Mouse (Mus musculus): ENCODE results near the gene Kcna1.

The Kcna1 gene

DNA sequence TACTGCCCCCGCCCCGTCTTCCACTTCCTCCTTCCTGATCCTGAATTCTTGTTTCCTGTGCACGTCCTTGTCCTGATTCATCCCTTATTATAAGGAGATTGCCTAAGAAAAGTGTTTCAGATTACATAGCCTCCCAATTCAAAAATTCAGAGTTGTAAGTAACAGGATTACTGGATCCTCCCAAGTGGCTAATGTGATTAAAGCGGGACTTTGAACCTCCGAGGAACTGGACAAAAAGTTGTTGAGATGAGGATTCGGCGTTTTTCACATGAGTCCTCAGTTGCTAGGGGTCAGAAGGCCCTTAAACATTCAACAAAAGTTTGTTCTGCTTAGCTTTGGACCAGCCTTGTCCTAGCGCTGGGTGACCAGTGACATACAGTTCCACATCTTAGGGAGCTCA is at the start of gene Kcna1:
TSS of gene Kcna1 (minus strand) at position 4 of the 400 bp plus-strand sequence.
- 32% methylated on average over 8 of the region's 8 CpGs for WGBS

DNA sequence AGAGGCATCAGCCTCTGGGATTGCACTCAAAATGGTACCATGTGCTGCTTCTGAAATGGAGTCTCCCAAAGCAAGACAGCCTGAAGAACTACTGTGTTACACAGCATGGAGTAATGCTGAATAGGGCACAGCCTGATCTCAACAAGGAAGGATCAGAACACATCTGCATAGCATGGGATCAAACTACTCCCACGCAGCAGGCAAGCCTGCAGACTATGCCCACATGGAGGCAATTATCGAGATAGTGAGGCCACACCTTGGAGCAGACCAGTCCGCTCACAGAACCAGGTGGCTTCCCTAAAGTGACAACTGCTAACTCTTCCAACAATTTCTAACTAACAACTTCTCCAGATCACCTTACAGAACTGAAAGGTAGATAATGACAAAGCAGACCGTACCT is 40.9 kb upstream of the Kcna1 start:
- 82% methylated on average over 4 of the region's 4 CpGs for WGBS

DNA sequence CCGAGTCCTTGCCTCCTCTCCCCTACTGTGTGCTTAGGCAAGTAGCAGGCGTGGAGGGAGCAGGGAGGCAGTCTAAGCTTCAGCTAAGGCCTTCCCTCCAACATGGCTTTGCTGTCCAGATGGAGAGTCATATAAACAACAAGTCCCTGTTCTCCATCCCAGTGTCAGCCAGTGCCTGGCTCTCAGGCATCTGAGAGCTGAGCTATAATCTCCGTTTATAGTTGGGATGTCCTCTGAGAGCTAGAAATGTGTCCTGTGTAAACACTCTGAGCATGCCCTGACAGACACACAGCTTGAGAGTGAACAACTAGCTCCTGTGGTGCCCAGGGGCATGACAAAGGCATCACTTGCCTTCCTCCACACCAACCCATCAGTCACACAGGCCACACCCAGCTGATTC is 39.0 kb upstream of the Kcna1 start:
- whole genome bisulfite sequencing, result 67% methylated on average over 3 of the region's 3 CpGs

DNA sequence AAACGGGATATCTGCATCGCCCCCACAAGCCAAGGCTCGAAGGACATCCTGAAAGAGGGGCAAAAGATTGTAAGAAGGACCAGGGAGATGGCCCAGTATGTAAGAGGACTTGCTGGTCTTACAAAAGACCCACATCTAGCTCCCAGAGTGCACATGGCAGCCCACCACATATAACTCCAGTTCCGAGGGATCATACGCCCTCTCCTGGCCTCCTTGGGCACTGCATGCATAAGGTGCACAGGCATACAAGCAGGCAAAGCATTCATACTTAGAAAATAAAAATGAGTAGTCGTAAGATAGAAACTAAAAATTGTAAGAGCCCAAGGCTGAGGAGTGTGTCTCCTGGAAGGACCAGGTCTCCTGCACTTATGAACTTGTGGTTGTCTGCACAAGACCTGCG is 32.8 kb upstream of the Kcna1 start:
- WGBS, result 73% methylated on average over 7 of the region's 7 CpGs

DNA sequence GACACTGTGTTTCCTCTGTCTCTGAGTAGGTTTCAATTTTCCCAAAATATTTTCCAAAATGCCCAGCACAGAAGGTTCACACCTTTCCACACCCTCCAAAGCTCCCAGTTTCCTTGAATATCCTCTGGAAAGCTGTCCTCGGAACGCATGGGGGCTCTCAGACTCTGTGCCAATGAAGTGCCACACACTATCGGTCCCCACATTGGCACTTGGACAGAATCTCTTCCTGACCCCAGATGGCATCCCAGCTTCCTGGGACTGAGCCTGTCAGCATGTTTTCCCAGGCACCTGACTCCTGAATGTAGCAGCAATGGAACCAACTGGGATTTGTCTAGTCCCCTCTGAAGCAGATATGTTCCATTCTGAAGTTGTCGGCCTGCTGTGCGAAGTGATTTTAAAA is 20.8 kb upstream of the Kcna1 start:
- 71% methylated on average over 5 of the region's 5 CpGs for whole genome bisulfite sequencing

DNA sequence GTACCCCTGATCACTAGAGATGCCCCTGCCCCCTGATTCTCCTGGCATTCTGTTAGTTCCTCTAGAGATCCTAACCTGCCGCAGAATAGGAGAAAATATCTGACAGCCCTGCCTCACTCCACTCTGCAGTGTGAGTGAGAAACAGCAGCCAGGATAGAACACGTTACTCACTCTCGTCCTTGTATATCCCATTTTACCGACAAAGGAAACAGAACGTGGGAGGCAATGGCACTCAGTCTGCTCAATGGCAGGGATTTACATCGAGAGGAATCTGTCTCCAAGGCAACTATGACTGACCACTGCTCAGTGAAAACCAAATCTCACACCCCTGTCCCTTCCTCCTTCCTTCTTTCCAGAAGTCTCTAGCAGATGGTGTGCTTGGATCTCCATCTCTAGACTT is 19.9 kb upstream of the Kcna1 start:
- WGBS, result 29% methylated on average over 6 of the region's 6 CpGs

DNA sequence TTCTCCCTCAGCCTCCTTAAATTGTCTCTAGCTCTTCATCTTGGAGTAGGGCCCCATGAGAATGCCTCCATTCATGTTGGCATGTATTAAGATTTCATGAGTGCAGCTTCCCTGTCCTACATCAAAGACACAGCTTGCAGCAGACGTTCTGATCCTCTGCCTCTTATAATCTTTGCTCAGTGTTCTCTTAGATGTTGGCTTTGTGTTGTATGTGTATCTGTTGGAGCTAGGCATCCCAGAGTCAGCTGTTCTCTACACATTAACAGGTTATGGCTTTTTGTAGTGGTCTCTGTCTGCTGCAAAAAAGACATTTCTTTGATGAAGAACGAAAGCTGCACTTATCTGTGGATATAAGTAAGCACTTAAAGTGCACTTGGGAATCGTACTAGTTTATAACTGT is 18.4 kb upstream of the Kcna1 start:
- 57% methylated on average over 3 of the region's 3 CpGs for WGBS

DNA sequence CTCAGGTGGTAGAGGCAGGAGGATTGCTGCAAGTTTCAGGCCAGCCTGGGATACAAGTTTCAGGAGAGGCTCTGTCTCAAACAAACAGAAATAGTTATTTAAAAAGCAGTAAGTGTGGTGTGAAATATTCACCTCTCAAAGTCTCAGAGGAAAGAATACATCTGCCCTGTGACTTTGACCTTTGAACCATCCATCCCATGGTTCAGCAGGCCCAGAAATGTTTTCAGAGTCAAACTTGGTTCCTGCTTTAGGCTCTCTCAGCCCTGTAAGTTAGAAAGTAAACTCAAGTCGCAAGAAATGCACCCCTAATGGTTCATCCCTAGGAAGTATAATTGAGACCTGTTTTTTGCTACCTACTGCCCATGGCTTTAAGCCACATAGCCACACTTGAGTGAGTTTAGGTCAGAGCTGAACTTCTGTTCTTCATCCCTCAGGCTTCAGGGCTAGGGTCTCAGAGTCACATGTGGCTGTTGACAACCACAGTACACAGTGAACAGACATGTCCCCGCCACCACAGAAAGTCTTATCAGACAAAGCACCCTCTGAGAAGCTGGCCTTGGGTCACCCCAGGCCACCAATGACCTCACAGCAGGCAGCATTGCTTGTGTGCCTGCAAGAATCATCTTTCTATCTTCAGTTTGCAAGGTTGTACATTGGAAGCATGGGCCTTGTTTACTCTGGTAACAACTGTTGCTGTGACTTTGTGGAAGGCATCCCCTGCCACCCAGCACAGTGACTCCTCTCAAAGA is 11.6 kb upstream of the Kcna1 start:
- WGBS, result 67% methylated on average over 2 of the region's 2 CpGs

DNA sequence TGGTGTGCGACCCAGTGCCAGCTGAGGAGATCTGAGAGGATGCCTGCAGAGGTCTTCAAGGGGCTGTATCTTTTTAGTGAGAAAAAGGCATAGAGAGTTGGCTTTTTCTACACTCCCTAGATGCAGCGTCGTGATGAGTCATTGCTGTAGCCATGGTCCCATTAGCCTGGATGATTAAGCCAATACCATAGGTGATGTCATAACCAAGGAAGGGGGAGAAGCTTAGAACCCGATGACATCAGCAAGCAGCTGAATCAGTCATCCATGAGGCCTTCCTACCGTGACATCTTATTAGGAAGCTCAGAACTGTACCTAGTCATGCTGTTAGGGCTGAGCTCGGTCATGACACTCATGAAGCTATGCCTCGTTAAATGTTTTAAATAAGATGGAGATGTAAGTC is 7.4 kb upstream of the Kcna1 start:
- WGBS, result 81% methylated on average over 7 of the region's 7 CpGs

DNA sequence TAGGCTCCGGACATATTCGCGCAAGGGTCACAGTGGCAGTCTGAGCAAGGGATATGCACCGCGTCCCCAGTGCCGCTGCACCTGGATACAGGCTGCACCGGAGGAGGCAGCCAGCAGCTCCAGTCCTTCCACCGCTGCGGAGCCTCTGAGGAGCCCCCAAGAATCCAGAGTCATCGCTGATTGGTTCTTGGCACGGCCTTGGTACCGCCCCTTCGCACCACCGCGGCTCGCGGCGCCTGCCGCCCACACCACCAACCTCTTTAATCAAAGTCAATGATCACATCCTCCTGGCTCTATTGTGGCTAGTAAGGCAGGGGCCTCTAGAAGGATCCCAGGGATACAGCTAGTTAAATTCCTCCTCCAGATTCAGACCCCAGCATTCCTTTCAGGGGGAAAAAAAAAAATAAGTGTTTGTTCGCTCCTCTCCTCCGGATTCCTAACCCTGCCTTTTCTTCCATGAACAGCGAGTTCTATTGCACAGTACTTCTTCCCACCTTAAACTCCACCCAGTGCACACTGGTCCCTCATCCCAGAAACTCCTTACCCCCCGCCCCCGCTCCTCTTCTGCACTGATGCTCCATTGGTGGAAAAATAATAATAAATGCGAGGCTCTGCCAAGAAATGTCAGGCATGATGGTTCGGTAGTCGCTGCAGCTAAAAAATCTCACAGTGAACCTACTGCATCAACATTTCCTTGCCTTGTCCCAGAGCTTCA is 383 bp downstream of the Kcna1 start:
- WGBS, result 1% methylated on average over 27 of the region's 27 CpGs

DNA sequence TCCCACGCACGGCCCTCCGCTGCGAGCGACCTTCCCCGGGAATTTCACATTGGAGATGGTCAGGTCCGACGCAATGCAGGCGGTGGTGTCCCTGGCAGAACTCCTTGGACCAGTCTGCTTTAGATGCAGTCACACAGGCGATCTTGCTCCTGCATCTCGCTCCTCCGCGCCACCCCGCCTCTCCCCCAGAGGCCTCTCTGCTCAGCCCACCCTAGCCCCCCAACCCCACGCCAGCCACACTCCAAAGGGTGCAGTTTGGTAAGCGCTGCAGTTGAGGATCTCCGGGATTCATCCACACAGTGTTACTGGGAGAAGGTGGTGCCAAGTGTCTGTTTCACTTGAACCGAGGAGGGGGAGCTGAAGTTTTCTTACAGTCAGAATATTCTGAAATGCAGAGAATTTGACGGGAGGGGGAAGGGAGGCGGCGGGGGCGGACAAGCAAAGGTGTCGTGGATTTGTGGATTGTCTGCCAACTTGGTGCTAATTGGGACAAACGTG is 1.1 kb downstream of the Kcna1 start:
- WGBS, result 1% methylated on average over 24 of the region's 24 CpGs

DNA sequence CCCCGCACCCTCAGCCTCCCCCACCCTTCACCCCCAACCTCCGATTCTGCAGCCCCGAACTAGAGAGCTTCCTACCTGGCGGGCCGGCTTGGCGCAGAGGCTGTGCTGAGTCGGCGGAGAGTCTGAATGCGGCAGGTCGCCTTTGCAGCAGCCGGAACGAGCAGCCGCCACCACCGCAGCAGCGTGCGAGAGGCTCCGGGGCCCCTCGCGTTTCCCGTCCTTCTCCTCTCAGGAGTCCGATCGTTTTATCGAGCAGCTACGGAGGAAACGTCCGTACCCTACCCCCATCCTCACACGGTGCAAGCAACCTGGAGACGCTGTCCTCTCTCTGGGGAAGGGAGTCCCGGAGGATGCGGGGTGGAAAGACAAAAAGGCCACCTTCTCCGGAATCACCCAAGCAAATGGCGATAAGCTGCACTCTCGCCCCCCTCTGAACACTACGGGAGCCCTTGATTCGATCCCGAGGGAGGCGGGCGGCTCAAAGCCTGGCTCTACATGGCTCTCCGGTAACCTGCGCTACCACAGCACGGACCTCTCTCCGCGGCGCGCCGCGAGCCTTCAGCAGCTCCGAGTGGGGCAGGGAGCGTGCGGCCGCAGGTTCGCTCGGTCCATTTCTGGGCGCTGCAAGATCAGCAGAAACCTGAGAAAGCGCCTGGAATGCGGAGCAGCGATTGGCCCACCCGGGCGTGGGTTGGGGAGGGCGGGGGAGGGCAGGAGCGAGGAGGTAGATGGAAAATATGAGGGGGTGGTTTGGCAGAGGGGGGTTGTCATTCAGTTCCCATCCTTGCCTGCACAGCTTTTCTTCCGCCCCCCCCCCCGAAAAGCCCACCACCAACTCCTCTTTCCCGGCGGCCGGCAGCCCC is 1.8 kb downstream of the Kcna1 start:
- under 1% methylated on average over 66 of the region's 66 CpGs for WGBS

DNA sequence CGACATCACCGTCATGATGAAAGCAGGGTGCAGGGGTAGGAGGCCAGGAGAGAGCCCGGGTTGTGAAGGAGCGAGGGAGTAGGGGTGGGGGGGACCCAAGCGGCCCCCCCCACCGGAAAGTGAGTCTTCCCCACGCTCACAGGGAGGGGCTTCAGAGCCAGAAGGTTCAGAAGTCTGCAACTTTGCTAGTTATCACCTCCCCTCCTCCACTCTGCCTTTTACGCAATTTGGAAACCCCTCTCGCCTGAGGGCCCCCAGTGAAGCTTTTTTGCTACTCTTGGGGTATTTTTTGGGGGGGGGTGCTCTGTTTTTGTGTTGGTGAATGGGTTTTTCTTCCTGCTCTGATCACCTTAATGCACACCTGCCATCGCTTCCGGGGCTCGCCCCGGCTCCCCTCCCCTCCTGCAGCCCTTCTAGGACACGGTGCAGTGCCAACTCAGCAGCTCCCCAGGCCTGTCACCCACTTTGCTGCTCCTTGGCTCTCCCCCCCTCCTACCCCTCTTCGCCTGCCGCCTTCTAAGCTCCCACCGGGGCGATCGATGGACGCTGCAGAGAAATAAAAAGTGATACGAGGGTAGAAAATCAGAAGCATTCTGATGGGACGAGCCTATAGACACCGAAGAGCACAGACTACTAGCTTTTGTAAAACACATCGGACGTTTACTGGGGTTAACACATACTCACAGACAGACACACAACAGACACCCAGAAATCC is 2.7 kb downstream of the Kcna1 start:
- WGBS, result under 1% methylated on average over 25 of the region's 25 CpGs

DNA sequence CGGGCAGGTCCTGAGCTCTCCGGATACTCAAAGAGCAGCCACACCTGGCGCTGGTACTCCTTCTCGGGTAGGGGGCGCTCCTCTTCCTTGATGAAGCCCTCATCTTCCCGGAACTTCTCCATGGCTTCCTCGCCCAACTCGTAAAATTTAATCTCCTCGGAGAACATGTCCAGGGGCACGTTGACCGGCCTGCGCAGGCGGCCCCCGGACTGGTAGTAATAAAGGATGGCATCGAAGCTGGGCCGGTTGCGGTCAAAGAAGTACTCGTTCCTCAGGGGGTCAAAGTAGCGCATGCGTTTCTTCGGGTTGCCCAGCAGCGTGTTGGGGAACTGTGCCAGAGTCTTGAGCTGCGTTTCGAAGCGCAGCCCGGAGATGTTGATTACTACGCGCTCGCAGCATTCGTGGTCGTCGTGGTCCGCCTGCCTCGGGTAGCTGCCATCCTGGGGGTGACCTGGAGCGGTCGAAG is 3.3 kb downstream of the Kcna1 start:
- WGBS, result 2% methylated on average over 36 of the region's 36 CpGs

DNA sequence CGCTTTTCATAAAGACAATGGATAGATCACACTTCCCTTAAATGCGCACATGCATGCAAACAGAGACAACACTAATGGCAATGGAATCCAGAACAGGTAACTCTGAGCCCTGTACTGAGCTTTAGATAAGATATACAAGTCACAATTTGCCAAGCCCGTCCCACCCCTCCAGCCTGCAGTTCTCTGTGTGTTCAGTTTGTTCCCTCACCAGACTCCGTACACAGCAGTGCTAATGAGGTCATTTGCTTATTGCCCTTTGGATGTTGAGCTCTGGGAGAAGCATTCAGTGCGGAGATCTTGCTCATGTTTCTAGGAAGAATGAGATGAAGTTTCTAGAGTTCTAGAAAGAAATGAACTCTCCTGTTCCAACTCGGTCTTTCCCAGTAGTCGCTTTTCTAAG is 17.7 kb downstream of the Kcna1 start:
- 86% methylated on average over 7 of the region's 7 CpGs for WGBS

DNA sequence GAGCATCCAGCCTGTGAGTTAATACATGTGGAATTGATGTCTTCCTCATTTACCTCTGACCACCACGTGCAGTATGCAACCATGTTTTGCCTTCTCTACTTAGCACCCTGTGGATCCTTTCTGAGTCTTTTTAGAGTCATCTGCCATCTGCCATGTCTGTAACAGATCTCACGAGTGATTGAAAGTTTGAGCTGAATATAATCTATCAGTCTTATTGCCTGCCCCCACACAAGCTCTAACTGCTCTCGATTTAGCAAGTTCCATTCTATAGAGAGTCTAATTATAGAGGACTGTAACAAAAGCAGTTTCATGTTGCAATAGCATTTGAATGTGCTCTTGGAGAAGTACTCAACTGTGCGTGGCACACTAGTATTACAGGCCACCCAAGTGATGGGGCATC is 27.7 kb downstream of the Kcna1 start:
- 38% methylated on average over 4 of the region's 4 CpGs for WGBS

DNA sequence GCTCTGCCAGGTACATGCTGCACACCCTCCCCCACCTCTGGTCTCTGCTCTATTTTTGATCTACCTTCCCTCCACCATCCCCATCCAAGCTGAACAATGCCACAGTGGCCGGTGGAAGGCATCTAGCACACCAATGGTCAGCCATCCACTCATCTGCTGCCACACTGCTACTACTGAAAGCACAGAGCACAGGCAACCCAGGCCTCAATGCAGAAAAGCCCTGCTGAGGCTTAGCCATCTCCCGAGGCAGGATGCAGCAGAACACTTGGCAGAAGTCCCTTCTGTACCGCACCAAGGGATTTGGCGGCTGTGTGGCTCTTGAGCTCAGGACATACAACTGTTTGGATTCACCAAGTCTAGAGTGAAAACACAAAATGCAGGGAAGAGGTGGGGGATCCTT is 35.4 kb downstream of the Kcna1 start:
- WGBS, result 57% methylated on average over 4 of the region's 4 CpGs

DNA sequence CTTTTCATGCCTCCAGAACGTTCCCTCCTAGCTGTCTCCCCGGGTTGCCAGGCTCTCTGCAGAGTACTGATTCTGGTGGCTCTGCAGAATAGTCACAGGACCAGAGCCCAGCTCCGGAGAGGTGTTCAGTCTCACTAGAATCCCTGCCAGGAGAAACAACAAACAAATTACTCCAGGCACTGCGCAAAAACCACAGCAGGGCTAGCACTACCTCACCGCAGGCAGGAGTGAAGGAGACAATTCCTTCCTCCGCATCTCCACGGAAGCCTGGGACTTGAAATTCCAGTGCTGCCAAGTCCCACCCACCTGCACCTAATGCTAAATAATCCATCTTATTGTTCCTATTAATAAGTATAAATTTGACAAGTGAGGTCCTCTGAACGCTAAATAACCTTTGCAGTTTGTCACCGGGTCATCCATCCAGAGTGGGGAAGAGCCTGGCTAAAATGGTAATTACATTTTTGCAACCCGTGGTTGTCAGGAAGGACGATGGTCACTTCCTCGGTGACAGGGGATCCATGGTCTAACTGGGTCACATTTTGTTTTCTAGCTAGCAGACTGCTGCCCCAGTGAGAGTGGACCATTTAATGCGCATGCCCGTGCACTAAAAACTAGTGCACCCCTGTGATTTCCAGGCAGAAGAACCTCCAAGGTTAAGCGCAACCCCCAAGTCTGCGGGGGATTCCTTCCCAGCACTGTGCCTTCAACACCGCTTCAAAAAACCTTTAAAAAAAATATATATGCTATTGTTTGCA is 36.8 kb downstream of the Kcna1 start:
- 67% methylated on average over 17 of the region's 17 CpGs for WGBS

DNA sequence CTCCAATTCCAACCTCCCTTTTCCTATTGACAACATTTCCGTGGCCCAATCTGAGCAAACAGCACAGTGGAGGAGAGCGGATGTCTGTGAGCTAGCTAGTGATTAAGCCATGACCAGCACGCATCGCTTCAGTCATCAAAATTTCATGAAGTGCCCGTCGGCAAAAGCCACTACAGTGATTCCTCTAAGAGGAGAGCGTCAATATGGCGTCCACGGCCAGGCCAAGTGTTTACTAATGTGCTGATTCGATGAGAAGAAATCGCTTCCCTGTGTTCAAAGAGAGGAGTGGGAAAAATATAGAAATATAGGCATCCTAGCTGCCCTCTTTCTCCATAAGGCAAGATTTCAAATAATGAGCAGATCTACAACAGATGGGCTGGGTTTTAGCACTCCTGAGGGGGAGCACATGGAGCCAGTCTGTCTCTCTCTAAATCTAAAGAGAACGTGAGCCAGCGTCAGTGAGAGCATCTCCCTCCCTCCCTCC is 44.3 kb downstream of the Kcna1 start:
- WGBS, result 54% methylated on average over 13 of the region's 13 CpGs

DNA sequence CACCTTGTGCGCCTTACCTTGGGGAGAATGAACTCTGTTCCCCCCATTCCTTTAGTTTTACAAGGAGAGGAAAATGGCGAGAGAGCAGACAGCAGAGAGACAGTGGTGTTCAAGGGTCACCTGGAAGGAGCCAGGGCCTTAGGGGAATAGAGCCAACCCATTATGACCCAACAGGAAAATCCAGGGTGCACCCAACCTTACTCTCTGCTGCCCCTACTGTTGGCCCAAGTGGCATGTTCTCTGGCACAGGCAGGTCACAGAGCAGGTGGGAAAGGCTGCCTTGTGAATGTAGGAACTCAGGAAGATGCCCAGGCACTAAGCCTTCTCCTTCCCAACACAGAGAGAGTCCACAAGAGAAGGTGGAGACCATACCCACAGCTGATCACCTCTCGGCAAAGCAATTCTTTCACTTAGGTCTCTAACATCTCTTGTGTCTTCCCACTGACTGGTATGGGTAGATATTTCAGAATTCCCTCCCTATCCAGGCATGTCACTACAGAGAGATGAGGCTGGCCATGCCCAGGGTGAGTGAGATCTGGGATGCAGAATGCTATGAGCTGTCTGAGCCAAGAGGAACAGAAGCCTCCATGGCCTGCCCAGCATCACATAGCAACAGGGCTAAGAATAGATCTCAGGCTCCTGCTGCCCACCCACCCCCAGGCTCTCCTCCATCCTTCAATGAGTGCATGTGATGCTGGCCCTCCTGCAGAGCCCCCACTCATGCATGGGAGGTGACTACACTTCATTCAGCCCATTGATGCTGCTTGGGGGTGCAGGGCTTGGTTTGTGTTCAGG is 46.8 kb downstream of the Kcna1 start:
- 80% methylated on average over 3 of the region's 3 CpGs for WGBS
